Mouse (Mus musculus) embryonic facial prominence, embryonic 14.5 days (tissue): ENCODE results near the gene Fbxw5. TPM values are rescaled to one million over a fixed set of nuclear protein-coding genes. Genes with fewer than 3 reads are reported as not detected.
A peak's percentile ranks its signal among the peaks of the same experiment; 100 is the strongest.
"Not testable (repeated sequence)": the region's sequence is repeated elsewhere in the genome, so short reads cannot be mapped to it uniquely, and the experiment has no call there.

ENCODE experiments used
- ATAC-seq: fragments of 200-750 bp; cut with Nextera tagmentation; 2 replicates; pipeline ENCODE4 v1.8.0; 2017; ENCODE audit warnings: low read depth, moderate number of reproducible peaks, moderate TSS enrichment
- DNase-seq: peaks from one replicate; pipeline ENCODE4 v3.0.0-alpha.2; 2015; ENCODE audit warnings: low spot score
- H3K27ac ChIP-seq: fragments of 300-500 bp; sonication (generic); replicated peaks from 2 replicates; pipeline ENCODE4 v1.5.1; 2014; ENCODE audit warnings: low read depth, mild to moderate bottlenecking, low read length, moderate library complexity
- H3K27me3 ChIP-seq: fragments of 300-500 bp; sonication (generic); replicated peaks from 2 replicates; pipeline ENCODE4 v1.6.1; 2014; ENCODE audit warnings: low read length; ENCODE audit not compliant: control insufficient read depth, insufficient read depth
- H3K36me3 ChIP-seq: fragments of 300-500 bp; sonication (generic); 2 replicates; pipeline ENCODE4 v1.6.1; 2014; ENCODE audit warnings: low read length, mixed read lengths; ENCODE audit not compliant: control insufficient read depth, insufficient read depth
- H3K4me1 ChIP-seq: fragments of 300-500 bp; sonication (generic); 2 replicates; pipeline ENCODE4 v1.6.1; 2014; ENCODE audit warnings: antibody characterized with exemption, low read length; ENCODE audit not compliant: control insufficient read depth, insufficient read depth
- H3K4me2 ChIP-seq: fragments of 300-500 bp; sonication (generic); 2 replicates; pipeline ENCODE4 v1.6.1; 2014; ENCODE audit warnings: low read depth, mild to moderate bottlenecking, low read length, moderate library complexity, mixed read lengths
- H3K4me3 ChIP-seq: fragments of 300-500 bp; sonication (generic); 2 replicates; pipeline ENCODE4 v1.5.1; 2014; ENCODE audit warnings: low read depth, mild to moderate bottlenecking, low read length
- H3K9ac ChIP-seq: fragments of 300-500 bp; sonication (generic); 2 replicates; pipeline ENCODE4 v1.6.1; 2014; ENCODE audit warnings: low read depth, mild to moderate bottlenecking, low read length, moderate library complexity, mixed read lengths
- H3K9me3 ChIP-seq: fragments of 300-500 bp; sonication (generic); 2 replicates; pipeline ENCODE4 v1.6.1; 2016; ENCODE audit warnings: low read length; ENCODE audit not compliant: control insufficient read depth
- WGBS: fragments of 180-500 bp; shearing (Covaris S2); extraction: QIAGEN DNeasy Blood & Tissue Kit; methylation state at CpG from one replicate; pipeline ENCODE4 v1.1.7; 2014; 5-methylcytosine and 5-hydroxymethylcytosine counted together
- polyA plus RNA-seq: library from polyadenylated mRNA; unstranded; fragments of >200 nt; fragmentation: Nextera tagmentation; extraction: Ambion mirVana; gene quantifications from 2 replicates; pipeline ENCODE4 v1.2.1, GENCODE M21; 2014

Fbxw5 gene
- polyA plus RNA-seq, 1 experiment from 2014 or later, result 56.9 TPM

DNA sequence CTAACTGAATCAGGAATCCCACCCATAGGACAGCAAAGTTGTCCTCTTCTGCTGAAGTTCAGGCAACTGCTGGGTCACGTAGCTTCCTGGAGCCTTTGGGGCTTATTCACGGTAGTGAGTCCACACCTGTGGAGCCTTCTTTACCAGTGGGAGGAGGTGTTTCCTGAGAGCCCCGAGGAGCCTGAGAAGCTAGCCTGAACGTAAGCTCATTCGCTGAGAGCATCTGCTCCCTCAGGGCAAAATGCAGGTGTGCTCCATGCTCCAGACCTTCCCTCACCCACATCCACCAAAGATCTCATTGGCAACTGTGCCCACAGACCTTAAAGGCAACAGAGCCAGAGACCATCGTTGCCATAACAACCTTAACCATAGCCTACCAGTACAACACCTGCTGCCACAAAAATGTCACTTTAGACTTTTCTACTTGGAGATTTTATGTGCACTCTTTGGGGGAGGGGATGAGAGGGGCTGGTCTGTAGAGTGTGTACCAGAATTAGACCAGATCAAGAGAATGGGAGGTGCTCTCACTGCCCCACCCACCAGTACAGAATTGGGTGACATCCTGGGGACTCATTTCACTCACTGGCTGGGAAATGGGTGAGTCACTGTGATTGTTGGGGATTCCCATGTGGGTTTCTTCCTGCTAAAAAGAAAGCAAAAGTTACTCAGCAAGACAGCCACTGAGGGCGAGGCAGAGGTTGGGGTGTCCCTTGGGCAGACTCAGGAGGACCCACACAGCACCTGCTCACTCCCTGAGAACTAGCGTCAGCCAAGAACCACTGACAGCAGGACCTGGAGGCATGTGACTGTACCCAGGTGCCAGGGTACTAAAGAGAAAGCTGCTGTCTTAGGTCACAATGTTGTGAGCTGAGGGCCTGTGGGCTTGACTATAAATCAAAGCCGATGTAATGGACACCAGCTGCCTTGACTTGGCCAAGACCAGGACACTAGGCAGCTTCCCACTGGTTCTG, 48.8 kb downstream of the Fbxw5 start:
- H3K9ac ChIP-seq, result no peak overlapping the region
- H3K4me3 ChIP-seq, result no peak overlapping the region
- peaks cover 4% of the 10 kb centered on the region; the same call in 1 of the 2 replicates for H3K4me1 ChIP-seq
- no peak overlapping the region for H3K4me2 ChIP-seq
- 68% methylated on average over 9 of the region's 9 CpGs for WGBS
- H3K36me3 ChIP-seq, result no peaks in the 10 kb centered on the region
- H3K27me3 ChIP-seq, result no peaks in the 10 kb centered on the region
- ATAC-seq (no peak), DNase-seq (no peak)
- no peaks in the 10 kb centered on the region for H3K9me3 ChIP-seq
- no peak overlapping the region for H3K27ac ChIP-seq

DNA sequence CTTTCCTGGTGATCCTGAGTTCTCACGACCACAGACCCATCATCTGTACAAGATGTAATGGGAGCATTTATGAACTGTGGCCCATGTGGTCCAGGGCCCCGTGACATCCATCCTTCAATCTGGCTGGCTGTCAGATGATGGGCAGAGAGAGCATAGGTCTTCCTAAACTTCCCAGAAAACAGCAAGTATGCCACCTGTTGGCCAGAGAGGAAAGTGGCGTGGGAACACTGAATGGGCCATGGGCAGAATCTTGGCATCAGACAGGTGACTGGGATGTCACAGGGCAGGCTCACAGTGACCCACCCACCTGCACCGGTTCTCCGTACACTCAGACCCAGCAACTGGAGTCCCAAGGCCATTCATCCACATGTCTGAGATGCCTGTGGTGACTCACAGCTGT, 50.6 kb downstream of the Fbxw5 start:
- H3K4me3 ChIP-seq, result no peak overlapping the region
- no peaks in the 10 kb centered on the region for H3K36me3 ChIP-seq
- H3K9me3 ChIP-seq, result no peaks in the 10 kb centered on the region
- DNase-seq (peak; percentile 22), ATAC-seq (no peak)
- WGBS, result 22% methylated on average over 5 of the region's 5 CpGs
- H3K4me1 ChIP-seq, result no peaks in the 10 kb centered on the region
- no peak overlapping the region for H3K4me2 ChIP-seq
- H3K27ac ChIP-seq, result no peak overlapping the region
- no peaks in the 10 kb centered on the region for H3K27me3 ChIP-seq
- no peak overlapping the region for H3K9ac ChIP-seq

DNA sequence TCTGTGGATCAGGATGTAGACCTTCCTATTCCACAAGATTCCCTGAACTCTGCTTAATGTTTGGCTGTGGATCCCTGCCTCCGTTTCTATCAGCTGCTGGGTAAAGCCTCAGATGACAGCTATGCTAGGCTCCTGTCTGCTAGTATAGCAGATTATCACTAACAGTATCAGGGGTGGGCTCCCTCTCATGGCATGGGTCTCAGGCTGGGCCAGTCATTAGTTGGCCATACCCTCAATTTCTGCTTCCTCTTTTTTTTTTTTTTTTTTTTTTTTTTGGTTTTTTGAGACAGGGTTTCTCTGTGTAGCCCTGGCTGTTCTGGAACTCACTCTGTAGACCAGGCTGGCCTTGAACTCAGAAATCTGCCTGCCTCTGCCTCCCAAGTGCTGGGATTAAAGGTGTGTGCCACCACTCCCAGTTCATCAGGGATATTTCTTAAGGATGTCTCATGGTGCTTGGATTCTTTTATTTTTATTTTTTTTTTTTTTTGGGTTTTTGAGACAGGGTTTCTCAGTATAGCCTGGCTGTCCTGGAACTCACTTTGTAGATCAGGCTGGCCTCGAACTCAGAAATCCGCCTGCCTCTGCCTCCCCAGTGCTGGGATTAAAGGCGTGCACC, 52.7 kb downstream of the Fbxw5 start:
- 87% methylated on average over 4 of the region's 4 CpGs for WGBS
- ATAC-seq, H3K27ac ChIP-seq, H3K36me3 ChIP-seq, H3K4me3 ChIP-seq, H3K9me3 ChIP-seq, H3K4me2 ChIP-seq, H3K27me3 ChIP-seq, H3K4me1 ChIP-seq, DNase-seq, H3K9ac ChIP-seq: not testable (repeated sequence)

Other genes with a start within 250 kb of the Fbxw5 start
- gene Tmem203, start 245.3 kb upstream of the Fbxw5 start, polyA plus RNA-seq, result 16.1 and 16.6 TPM in 2 replicates
- 4.6 and 5.1 TPM in 2 replicates for gene Tprn, start 238.1 kb upstream of the Fbxw5 start, polyA plus RNA-seq
- 227 and 240 TPM in 2 replicates for gene Ssna1, start 228.3 kb upstream of the Fbxw5 start, polyA plus RNA-seq
- gene Anapc2, start 228.3 kb upstream of the Fbxw5 start, polyA plus RNA-seq, result 104 and 113 TPM in 2 replicates
- gene Tmem210, start 212.6 kb upstream of the Fbxw5 start, polyA plus RNA-seq, result not detected in 2 replicates
- 2.3 and 5.1 TPM in 2 replicates for gene Lrrc26, start 210.8 kb upstream of the Fbxw5 start, polyA plus RNA-seq
- 1.7 and 1.8 TPM in 2 replicates for gene Grin1, start 181.6 kb upstream of the Fbxw5 start, polyA plus RNA-seq
- gene Man1b1, start 168.4 kb upstream of the Fbxw5 start, polyA plus RNA-seq, result 74.7 and 75.0 TPM in 2 replicates
- 19.7 and 23.8 TPM in 2 replicates for gene Dpp7, start 144.4 kb upstream of the Fbxw5 start, polyA plus RNA-seq
- 20.8 and 20.9 TPM in 2 replicates for gene Uap1l1, start 135.1 kb upstream of the Fbxw5 start, polyA plus RNA-seq
- gene Sapcd2, start 128.4 kb upstream of the Fbxw5 start, polyA plus RNA-seq, result 21.4 and 29.3 TPM in 2 replicates
- 11.3 and 12.9 TPM in 2 replicates for gene Entpd2, start 104.9 kb upstream of the Fbxw5 start, polyA plus RNA-seq
- 75.1 TPM in 2 replicates for gene Npdc1, start 101.4 kb upstream of the Fbxw5 start, polyA plus RNA-seq
- 0.10 and 0.11 TPM in 2 replicates for gene Fut7, start 77.5 kb upstream of the Fbxw5 start, polyA plus RNA-seq
- gene Abca2, start 72.0 kb upstream of the Fbxw5 start, polyA plus RNA-seq, result 6.4 and 6.9 TPM in 2 replicates
- 11.2 and 22.7 TPM in 2 replicates for gene Clic3, start 43.9 kb upstream of the Fbxw5 start, polyA plus RNA-seq
- gene Paxx, start 39.7 kb upstream of the Fbxw5 start, polyA plus RNA-seq, result 39.3 and 41.7 TPM in 2 replicates
- gene Ptgds, start 30.7 kb upstream of the Fbxw5 start, polyA plus RNA-seq, result 156 and 191 TPM in 2 replicates
- gene Lcn12, start 6.8 kb upstream of the Fbxw5 start, polyA plus RNA-seq, result not detected in 2 replicates
- 5.0 and 5.1 TPM in 2 replicates for gene C8g, start 969 bp downstream of the Fbxw5 start, polyA plus RNA-seq
- gene Traf2, start 46.2 kb downstream of the Fbxw5 start, polyA plus RNA-seq, result 30.0 and 33.9 TPM in 2 replicates
- gene Edf1, start 57.1 kb downstream of the Fbxw5 start, polyA plus RNA-seq, result 312 and 318 TPM in 2 replicates
- gene Mamdc4, start 74.1 kb downstream of the Fbxw5 start, polyA plus RNA-seq, result 1.4 and 1.7 TPM in 2 replicates
- gene Phpt1, start 74.5 kb downstream of the Fbxw5 start, polyA plus RNA-seq, result 148 and 160 TPM in 2 replicates
- 0.40 and 1.4 TPM in 2 replicates for gene Ajm1, start 81.0 kb downstream of the Fbxw5 start, polyA plus RNA-seq
- gene Rabl6, start 107.8 kb downstream of the Fbxw5 start, polyA plus RNA-seq, result 64.4 and 71.9 TPM in 2 replicates
- gene Ccdc183, start 116.9 kb downstream of the Fbxw5 start, polyA plus RNA-seq, result 0.33 and 0.41 TPM in 2 replicates
- gene Tmem141, start 121.3 kb downstream of the Fbxw5 start, polyA plus RNA-seq, result 22.9 and 33.0 TPM in 2 replicates
- gene Fcna, start 127.3 kb downstream of the Fbxw5 start, polyA plus RNA-seq, result 2.8 and 4.9 TPM in 2 replicates
- gene Lcn8, start 152.4 kb downstream of the Fbxw5 start, polyA plus RNA-seq, result not detected in 2 replicates
- not detected in 2 replicates for gene Lcn5, start 157.2 kb downstream of the Fbxw5 start, polyA plus RNA-seq
- not detected in 2 replicates for gene Lcn6, start 176.0 kb downstream of the Fbxw5 start, polyA plus RNA-seq
- gene Lcn10, start 182.0 kb downstream of the Fbxw5 start, polyA plus RNA-seq, result not detected in 2 replicates
- gene Obp2a, start 199.3 kb downstream of the Fbxw5 start, polyA plus RNA-seq, result not detected in 2 replicates
- 82.5 and 82.9 TPM in 2 replicates for gene Bmyc, start 206.0 kb downstream of the Fbxw5 start, polyA plus RNA-seq
- not detected in 2 replicates for gene Obp2b, start 236.3 kb downstream of the Fbxw5 start, polyA plus RNA-seq